ENCODE assay signal across 8 mouse cellular contexts in the genomic region with DNA sequence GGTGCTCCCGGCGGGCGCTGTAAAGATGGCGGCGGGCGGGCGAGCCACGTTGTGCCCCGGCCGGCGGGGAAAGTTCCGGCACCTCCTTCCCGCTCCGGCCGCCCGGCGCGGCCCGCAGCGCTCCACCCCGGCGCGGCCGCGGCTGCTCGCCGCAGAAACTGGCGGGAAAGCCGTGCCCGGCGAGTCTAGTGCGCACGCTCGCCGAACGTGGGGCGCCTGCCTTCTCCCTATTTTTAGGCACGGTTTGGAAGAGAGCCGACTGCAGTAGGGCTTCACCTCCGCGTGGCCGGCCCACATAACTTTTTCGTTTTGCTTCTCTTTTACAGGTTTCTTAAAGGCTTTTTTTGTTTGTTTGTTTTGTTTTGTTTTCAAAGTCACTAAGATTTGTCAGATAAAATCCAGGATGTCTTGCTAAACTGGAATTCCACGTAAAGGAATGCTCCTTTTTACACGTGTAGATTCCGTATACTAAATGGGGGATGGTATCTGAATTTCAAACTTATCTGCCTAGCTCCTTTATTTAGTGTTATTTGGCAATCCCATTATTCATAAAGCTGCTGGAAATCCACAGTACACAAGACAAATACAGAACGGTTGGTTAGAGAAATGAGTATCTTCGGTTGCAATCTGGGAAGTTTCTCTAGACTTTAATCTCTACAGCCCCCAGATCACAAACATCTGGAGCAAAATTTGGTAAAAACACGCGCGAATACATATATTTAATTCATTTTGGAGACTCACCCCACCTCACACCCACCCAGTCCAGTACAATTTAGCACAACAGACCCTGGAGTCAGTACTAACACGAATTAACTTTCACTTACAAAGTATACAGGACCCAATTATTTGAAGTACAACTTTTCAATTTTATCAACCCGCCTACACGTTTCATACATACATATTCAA.
DNase-seq lines count a peak whose midpoint lies in the region; ATAC-seq and TF ChIP-seq lines count a peak whose summit lies in the region.

No protein-coding gene starts in this region.

- peak; percentile 57 for DNase-seq in MEL-GATA-1-ER (ENCODE audit: extremely low read depth, low read depth)
- DNase-seq in heart, postnatal 10 days: peak; percentile 87 to 88
- peak; percentile 70 to 77 for DNase-seq in layer of hippocampus, adult 2 months (ENCODE audit: low spot score in 2 of 2)
- peak; percentile 94 for DNase-seq in lung, embryonic 14.5 days
- peak; percentile 66 for DNase-seq in ovary, postnatal 14 days (ENCODE audit: low spot score)
- DNase-seq in urinary bladder, postnatal 10 days (ENCODE audit: low spot score): peak; percentile 20

- ATAC-seq in cerebellum, adult (ENCODE audit: insufficient number of reproducible peaks, low FRiP score, low TSS enrichment): peak; percentile 76
- ATAC-seq in forebrain, embryonic 13.5 days: peak; percentile 76
- peak; percentile 82 for ATAC-seq in lung, embryonic 14.5 days (ENCODE audit: insufficient read depth)

- H3K4me3 ChIP-seq in forebrain, embryonic 13.5 days: peak overlapping the region; percentile 87
- peak overlapping the region; percentile 61 for H3K4me3 ChIP-seq in layer of hippocampus, adult 2 months
- peak overlapping the region; percentile 98 for H3K4me3 ChIP-seq in lung, embryonic 14.5 days (ENCODE audit: low read depth, low read length)

- intact Hi-C loops in heart, postnatal 10 days (cut with DNase I): loop anchor here (1.0 to 5.0 kb wide), 2 partner anchors 94 to 179 kb away; no protein-coding TSS in a partner anchor

- H3K36me3 ChIP-seq in forebrain, embryonic 13.5 days (ENCODE audit: poor library complexity, severe bottlenecking): peaks cover 13% of the 10 kb centered on the region
- peaks cover 15% of the 10 kb centered on the region; the same call in 1 of the 2 replicates for H3K36me3 ChIP-seq in lung, embryonic 14.5 days (ENCODE audit: insufficient read depth)

- peak overlapping the region; percentile 100 for H3K27ac ChIP-seq in forebrain, embryonic 13.5 days
- H3K27ac ChIP-seq in layer of hippocampus, adult 2 months: peak overlapping the region; percentile 99
- peak overlapping the region; percentile 100 for H3K27ac ChIP-seq in lung, embryonic 14.5 days (ENCODE audit: low read depth)

- peak overlapping the region; percentile 90 for H3K4me2 ChIP-seq in forebrain, embryonic 13.5 days
- peak overlapping the region; percentile 76 for H3K4me2 ChIP-seq in lung, embryonic 14.5 days

- H3K27me3 ChIP-seq in forebrain, embryonic 13.5 days: no peaks in the 10 kb centered on the region
- H3K27me3 ChIP-seq in lung, embryonic 14.5 days (ENCODE audit: insufficient read depth, low read length): no peaks in the 10 kb centered on the region

- TF ChIP-seq CTCF in layer of hippocampus, adult 2 months (conservative IDR thresholded peaks at IDR 0.05): peak; percentile 26; the same call in 1 of the 2 replicates
- no peak for TF ChIP-seq CTCF in lung, embryonic 14.5 days (IDR thresholded peaks at IDR 0.05; ENCODE audit: low read depth)

- no peaks in the 10 kb centered on the region for H3K9me3 ChIP-seq in forebrain, embryonic 13.5 days (replicated peaks)
- H3K9me3 ChIP-seq in lung, embryonic 14.5 days (ENCODE audit: low read depth, low read length): no peaks in the 10 kb centered on the region

- 12% methylated on average over 47 of the region's 54 CpGs for WGBS in forebrain, embryonic 13.5 days
- 7% methylated on average over 53 of the region's 54 CpGs for WGBS in lung, embryonic 14.5 days

- peak overlapping the region; percentile 98 for H3K9ac ChIP-seq in forebrain, embryonic 13.5 days
- peak overlapping the region; percentile 100 for H3K9ac ChIP-seq in lung, embryonic 14.5 days

- H3K4me1 ChIP-seq in forebrain, embryonic 13.5 days: peaks cover 32% of the 10 kb centered on the region
- peaks cover 22% of the 10 kb centered on the region for H3K4me1 ChIP-seq in lung, embryonic 14.5 days (ENCODE audit: insufficient read depth)

Comparison
In these comparisons a context has a peak if more than half of its experiments do, and no peak if none do; other contexts are left out.
1. Peak in every context shown above with its lines: DNase-seq, ATAC-seq, H3K4me3 ChIP-seq and H3K27ac ChIP-seq.
2. DNase-seq: peak in every context shown above with its lines; median percentile 94 in lung, embryonic 14.5 days; 88 in heart, postnatal 10 days; 74 in layer of hippocampus, adult 2 months; 66 in ovary, postnatal 14 days; 57 in MEL-GATA-1-ER; 20 in urinary bladder, postnatal 10 days.